Mouse (Mus musculus) lung, postnatal 10 days (tissue): ENCODE data around the gene Klra17.
"Not testable (repeated sequence)": the region's sequence is repeated elsewhere in the genome, so short reads cannot be mapped to it uniquely, and the experiment has no call there.

Experiments used
- DNase-seq: peaks from one replicate; pipeline ENCODE4 v3.0.0; 2021

Gene Klra17

DNA sequence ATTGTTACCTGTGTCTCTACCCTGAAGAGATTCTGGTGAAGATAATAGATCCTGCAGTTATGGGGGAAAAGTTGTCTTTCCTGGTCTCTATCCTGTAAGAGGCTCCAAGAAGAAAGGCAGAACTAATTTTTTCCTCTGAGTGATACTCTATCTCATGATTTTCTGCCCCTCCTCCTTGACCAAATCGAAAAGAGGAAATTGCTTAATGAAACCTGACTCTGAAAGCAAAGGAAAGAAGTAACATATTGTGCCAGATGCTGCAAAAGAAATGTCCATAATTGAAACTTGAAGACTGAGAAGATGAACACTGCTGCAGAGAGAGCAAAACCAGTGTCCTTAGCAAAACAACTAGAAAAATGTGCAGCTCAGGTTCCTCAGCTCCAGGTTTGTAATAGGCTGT lies at the start of gene Klra17:
Klra17 (minus strand) TSS at position 124 of the 400 bp plus-strand sequence.
- no peak for DNase-seq

DNA sequence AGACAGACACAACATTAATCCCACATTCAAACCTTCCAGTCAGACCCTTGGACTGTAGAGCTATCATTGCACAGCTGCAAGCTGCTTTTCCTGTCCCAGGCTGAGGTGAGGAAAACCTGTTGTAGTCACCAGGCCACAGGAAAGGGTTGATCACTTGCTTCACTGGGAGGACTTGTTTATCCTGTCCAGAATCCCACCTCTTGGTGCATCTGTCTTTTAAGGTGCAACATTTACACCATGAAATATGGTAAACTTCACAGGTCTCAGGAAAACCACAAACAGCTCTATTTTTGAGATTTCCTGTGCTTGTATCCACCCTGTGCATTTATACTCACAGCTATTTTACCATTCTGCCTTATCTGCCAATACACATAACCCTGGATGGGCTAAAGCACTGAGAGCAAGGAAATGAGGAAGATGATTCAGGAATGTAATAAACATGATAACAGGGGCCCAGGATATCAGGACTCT lies 41.0 kb upstream of the Klra17 start, which contains the start of gene Klra5:
Klra5 (minus strand) TSS at position 175 of the 471 bp plus-strand sequence.
- not testable (repeated sequence) for DNase-seq

GRCm38 (mm10) chr6:129916996-129917395 lies 40.5 kb upstream of the Klra17 start:
- DNase-seq: no peak

DNA sequence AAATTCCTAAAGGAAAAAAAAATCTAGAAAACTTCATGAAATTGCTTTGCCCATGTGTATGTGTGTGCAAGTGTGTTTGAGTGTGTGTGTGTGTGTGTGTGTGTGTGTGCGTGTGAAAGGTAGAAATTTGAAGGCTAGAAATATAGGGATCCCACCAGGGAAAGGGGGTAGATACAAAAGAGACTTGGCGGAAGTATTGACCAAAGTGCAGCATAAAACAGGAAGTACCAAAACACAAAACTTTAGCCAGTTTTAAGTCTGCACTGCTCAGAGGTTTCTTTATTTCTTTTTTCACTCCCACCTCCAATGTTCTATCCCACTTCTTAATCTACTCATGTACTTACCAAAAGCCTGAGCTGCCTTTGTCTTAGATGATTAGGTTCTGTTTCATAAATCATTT lies 6.1 kb upstream of the Klra17 start:
- DNase-seq: no peak

- not testable (repeated sequence) for DNase-seq
Measured at GRCm38 (mm10) chr6:129862349-129862748, 14.1 kb downstream of the Klra17 start, which contains the start of gene Gm17631. Gene Gm17631 (plus strand): TSS chr6:129862649.

- DNase-seq: no peak
Measured at GRCm38 (mm10) chr6:129825559-129825958, 50.9 kb downstream of the Klra17 start.

- DNase-seq: no peak
Measured at GRCm38 (mm10) chr6:129824004-129824403, 52.5 kb downstream of the Klra17 start.

- DNase-seq: no peak
Measured at GRCm38 (mm10) chr6:129817731-129818130, 58.7 kb downstream of the Klra17 start.

GRCm38 (mm10) chr6:129784170-129784569 lies 92.3 kb downstream of the Klra17 start, which contains the start of gene Gm156:
Gene Gm156 (minus strand): TSS chr6:129784270.
- DNase-seq: not testable (repeated sequence)
